Mouse (Mus musculus) spleen, adult 2 months (tissue): Measurements from ENCODE around the gene Cttnbp2.

Experiments used
- CTCF ChIP-seq: fragments of 200-500 bp; IDR thresholded peaks from 2 replicates; pipeline ENCODE4 v1.5.1; 2011; ENCODE audit warnings: mild to moderate bottlenecking, inconsistent platforms; ENCODE audit not compliant: insufficient read depth, insufficient read length, insufficient replicate concordance; ENCODE audit errors: extremely low read depth
- POLR2A ChIP-seq: fragments of 200-500 bp; IDR thresholded peaks from 2 replicates; pipeline ENCODE4 v1.6.1; 2011; ENCODE audit warnings: low read depth, low read length, inconsistent platforms

- TF ChIP-seq CTCF (no peak), POLR2A (no peak)
Observed at GRCm38 (mm10) chr6:18431891-18432290, 82.8 kb downstream of the Cttnbp2 start.
